Mouse (Mus musculus): ENCODE measurements around the gene Specc1. TPM values are rescaled to one million over a fixed set of nuclear protein-coding genes. Genes with fewer than 3 reads are reported as not detected.

The Specc1 gene
- polyA plus RNA-seq, 1 experiment from 2014 or later: 8.7 TPM

DNA sequence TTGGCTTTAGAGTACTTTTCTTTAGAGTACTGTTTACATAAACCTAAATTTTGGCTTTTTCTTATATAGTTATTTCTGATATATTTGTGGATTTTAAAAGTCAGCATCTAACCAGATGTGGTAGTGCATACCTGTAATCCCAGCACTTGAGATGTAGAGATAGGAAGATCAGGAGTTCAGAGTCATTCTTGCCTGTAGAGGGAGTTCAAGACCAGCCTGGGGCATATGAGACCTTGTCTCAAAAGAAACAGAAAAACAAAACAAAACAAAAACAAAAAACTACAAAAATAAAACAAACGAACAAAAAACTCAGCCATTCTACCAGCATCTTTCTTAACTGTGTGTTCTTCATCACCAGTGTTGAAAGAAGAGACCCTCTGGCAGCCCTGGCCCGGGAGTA is 204.9 kb downstream of the Specc1 start:
- DNase-seq (ENCODE audit: low spot score): no peak
- peak; percentile 31; the same call in 1 of the 2 replicates for TF ChIP-seq CTCF (IDR thresholded peaks at IDR 0.05; ENCODE audit: low read depth)
- H3K4me1 ChIP-seq (replicated peaks; ENCODE audit: insufficient read depth, low read length): no peaks in the 10 kb centered on the region

DNA sequence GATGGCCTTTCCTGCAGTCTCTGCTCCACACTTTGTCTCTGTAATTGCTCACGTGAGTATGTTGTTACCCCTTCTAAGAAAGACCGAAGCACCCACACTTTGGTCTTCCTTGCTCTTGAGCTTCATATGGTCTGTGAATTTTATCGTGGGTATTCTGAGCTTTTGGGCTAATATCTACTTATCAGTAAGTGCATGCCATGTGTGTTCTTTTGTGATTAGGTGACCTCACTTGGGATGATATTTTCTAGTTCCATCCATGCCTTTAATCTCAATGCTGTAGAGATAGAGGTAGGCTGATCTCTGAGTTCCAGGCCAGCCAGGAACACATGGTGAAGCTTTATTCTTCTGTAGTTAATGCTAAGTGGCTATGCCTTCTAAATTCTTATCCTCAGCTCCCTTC is 207.8 kb downstream of the Specc1 start:
- H3K36me3 ChIP-seq (ENCODE audit: insufficient read depth, low read length): no peaks in the 10 kb centered on the region
- H3K9ac ChIP-seq (ENCODE audit: low read depth, low read length): no peak overlapping the region
- H3K9me3 ChIP-seq (replicated peaks; ENCODE audit: low read length): no peaks in the 10 kb centered on the region
- no peaks in the 10 kb centered on the region for H3K4me1 ChIP-seq (replicated peaks; ENCODE audit: insufficient read depth, low read length)
- ATAC-seq (replicated peaks; ENCODE audit: low FRiP score, low read depth) (no peak), DNase-seq (ENCODE audit: low spot score) (no peak)
- no peaks in the 10 kb centered on the region for H3K27me3 ChIP-seq (ENCODE audit: insufficient read depth, low read length)
- no peak overlapping the region for H3K27ac ChIP-seq
- no peak overlapping the region for H3K4me3 ChIP-seq (replicated peaks; ENCODE audit: low read depth, low read length)
- H3K4me2 ChIP-seq (ENCODE audit: low read length): no peak overlapping the region
- TF ChIP-seq CTCF (IDR thresholded peaks at IDR 0.05; ENCODE audit: low read depth): no peak
- 90% methylated on average over 3 of the region's 3 CpGs for WGBS

More for the DNA sequence above, 204.9 kb downstream of the Specc1 start:
- whole genome bisulfite sequencing: 88% methylated on average over 2 of the region's 2 CpGs
- H3K36me3 ChIP-seq (ENCODE audit: insufficient read depth, low read length): no peaks in the 10 kb centered on the region
- H3K4me2 ChIP-seq (ENCODE audit: low read length): no peak overlapping the region
- no peaks in the 10 kb centered on the region for H3K27me3 ChIP-seq (ENCODE audit: insufficient read depth, low read length)
- no peak overlapping the region for H3K4me3 ChIP-seq (replicated peaks; ENCODE audit: low read depth, low read length)
- H3K9ac ChIP-seq (ENCODE audit: low read depth, low read length): no peak overlapping the region
- no peak overlapping the region for H3K27ac ChIP-seq
- ATAC-seq (replicated peaks; ENCODE audit: low FRiP score, low read depth): no peak
- H3K9me3 ChIP-seq (replicated peaks; ENCODE audit: low read length): no peaks in the 10 kb centered on the region

DNA sequence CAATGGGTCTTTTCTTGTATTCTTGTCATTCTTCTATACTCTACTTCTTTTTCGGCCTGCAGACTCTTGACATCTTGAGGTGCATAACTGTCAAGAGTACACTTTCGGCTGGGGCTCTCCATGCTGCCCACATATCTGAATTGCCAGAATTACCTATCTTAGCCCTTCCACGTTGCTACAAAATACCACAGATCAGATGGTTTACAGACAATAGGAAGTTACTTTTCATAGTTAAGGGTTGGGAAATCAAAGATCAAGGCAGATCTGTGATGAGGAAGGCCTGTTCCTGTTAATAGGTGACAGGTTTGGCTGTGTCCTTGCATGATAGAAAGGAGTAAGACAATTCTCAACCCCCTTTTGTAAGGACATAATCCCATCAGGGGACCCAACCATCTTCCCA is 209.9 kb downstream of the Specc1 start:
- Histone ChIP-seq H3K9me3 (replicated peaks; ENCODE audit: low read length) (no peaks in the 10 kb centered on the region), H3K4me2 (ENCODE audit: low read length) (no peak overlapping the region), H3K36me3 (ENCODE audit: insufficient read depth, low read length) (no peaks in the 10 kb centered on the region), H3K27me3 (ENCODE audit: insufficient read depth, low read length) (no peaks in the 10 kb centered on the region), H3K27ac (no peak overlapping the region), H3K4me3 (replicated peaks; ENCODE audit: low read depth, low read length) (no peak overlapping the region), H3K4me1 (replicated peaks; ENCODE audit: insufficient read depth, low read length) (no peaks in the 10 kb centered on the region), H3K9ac (ENCODE audit: low read depth, low read length) (no peak overlapping the region)
- no peak for TF ChIP-seq CTCF (IDR thresholded peaks at IDR 0.05; ENCODE audit: low read depth)
- WGBS: 83% methylated on average over 3 of the region's 3 CpGs
- no peak for DNase-seq (ENCODE audit: low spot score)
- ATAC-seq (replicated peaks; ENCODE audit: low FRiP score, low read depth): no peak

DNA sequence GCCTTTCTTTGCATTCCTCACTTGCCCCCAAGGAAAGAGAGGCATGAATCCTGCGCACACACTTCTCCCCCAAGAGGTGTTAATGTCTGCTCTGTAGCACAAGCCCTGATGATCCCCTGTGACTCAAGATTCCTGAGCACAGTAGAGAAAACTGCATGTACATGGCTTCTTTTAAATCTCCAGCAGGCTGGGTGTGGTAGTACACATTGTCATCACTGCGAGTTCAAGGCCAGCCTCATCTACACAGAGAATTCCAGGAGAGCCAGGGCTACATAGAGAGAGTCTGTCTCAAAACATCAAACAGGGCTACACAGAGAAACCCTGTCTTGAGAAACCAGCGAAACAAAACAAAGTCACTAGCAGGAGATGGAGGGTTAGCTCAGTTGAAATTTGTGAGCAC is 211.6 kb downstream of the Specc1 start:
- no peaks in the 10 kb centered on the region for H3K36me3 ChIP-seq (ENCODE audit: insufficient read depth, low read length)
- 95% methylated on average over 3 of the region's 3 CpGs for WGBS

DNA sequence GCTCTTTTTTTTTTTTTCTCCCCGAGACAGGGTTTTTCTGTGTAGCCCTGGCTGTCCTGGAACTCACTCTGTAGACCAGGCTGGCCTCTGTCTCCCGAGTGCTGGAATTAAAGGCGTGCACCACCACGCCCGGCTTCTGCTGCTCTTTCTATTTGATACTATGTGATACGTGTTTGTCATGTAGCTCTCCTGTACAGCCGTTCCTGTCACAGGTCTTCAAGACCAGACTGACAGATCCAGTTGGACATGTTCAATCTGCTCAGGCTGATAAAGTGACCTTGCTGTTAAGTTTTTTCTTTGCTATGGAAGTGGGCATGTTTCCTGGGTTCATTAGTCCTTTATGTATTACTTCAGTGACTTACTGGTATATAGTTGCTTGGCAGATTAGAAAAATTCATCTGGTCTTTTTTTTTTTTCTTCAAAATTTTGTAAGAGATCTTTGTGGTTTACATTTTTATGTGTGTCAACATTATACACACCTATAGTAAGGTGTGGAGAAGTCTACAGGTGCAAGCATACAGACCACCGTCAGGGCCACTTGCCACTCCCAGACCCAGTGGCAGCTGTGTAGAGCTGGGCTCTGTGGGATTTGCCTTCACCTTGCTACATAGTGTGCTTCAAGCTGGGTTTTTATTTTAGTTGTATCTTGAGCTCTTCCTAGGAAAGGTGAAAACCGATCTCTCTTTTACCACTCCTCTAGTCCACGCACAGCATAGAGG is 221.0 kb downstream of the Specc1 start:
- no peak overlapping the region for H3K4me3 ChIP-seq (replicated peaks; ENCODE audit: low read depth, low read length)
- TF ChIP-seq CTCF (IDR thresholded peaks at IDR 0.05; ENCODE audit: low read depth): no peak
- no peak overlapping the region for H3K9ac ChIP-seq (ENCODE audit: low read depth, low read length)
- WGBS: 83% methylated on average over 10 of the region's 10 CpGs
- no peaks in the 10 kb centered on the region for H3K27me3 ChIP-seq (ENCODE audit: insufficient read depth, low read length)
- no peak overlapping the region for H3K27ac ChIP-seq
- no peaks in the 10 kb centered on the region for H3K4me1 ChIP-seq (replicated peaks; ENCODE audit: insufficient read depth, low read length)
- ATAC-seq (replicated peaks; ENCODE audit: low FRiP score, low read depth) (no peak), DNase-seq (ENCODE audit: low spot score) (no peak)
- no peaks in the 10 kb centered on the region for H3K9me3 ChIP-seq (replicated peaks; ENCODE audit: low read length)
- H3K4me2 ChIP-seq (ENCODE audit: low read length): no peak overlapping the region
- no peaks in the 10 kb centered on the region for H3K36me3 ChIP-seq (ENCODE audit: insufficient read depth, low read length)

More for the DNA sequence above, 211.6 kb downstream of the Specc1 start:
- Histone ChIP-seq H3K9me3 (replicated peaks; ENCODE audit: low read length) (no peaks in the 10 kb centered on the region), H3K27me3 (ENCODE audit: insufficient read depth, low read length) (no peaks in the 10 kb centered on the region), H3K9ac (ENCODE audit: low read depth, low read length) (no peak overlapping the region), H3K4me1 (replicated peaks; ENCODE audit: insufficient read depth, low read length) (no peaks in the 10 kb centered on the region), H3K27ac (no peak overlapping the region), H3K4me2 (ENCODE audit: low read length) (no peak overlapping the region), H3K4me3 (replicated peaks; ENCODE audit: low read depth, low read length) (no peak overlapping the region)
- TF ChIP-seq CTCF (IDR thresholded peaks at IDR 0.05; ENCODE audit: low read depth): no peak
- ATAC-seq (replicated peaks; ENCODE audit: low FRiP score, low read depth) (no peak), DNase-seq (ENCODE audit: low spot score) (no peak)

DNA sequence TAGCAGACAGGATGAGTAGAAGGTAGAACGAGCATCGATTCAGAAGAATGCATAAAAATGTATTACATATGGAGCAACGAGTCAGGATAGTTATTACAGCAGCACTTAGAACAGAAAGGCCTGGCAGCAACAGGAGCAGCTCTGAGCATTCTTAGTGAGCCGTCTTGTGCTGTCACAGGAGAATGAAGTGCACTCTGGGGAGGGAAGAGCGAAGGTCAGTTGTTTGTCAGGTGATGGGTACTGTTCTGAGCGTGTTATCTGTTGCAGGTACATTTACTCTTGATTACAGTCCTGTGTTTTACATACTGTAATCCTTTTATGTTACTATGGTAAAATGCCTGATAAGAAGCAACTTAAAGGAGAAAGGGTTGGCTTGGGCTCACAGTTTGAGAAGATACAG is 224.2 kb downstream of the Specc1 start:
- H3K27me3 ChIP-seq (ENCODE audit: insufficient read depth, low read length): no peaks in the 10 kb centered on the region
- H3K36me3 ChIP-seq (ENCODE audit: insufficient read depth, low read length): no peaks in the 10 kb centered on the region
- WGBS: 89% methylated on average over 6 of the region's 6 CpGs
- no peak overlapping the region for H3K4me2 ChIP-seq (ENCODE audit: low read length)
- TF ChIP-seq CTCF (IDR thresholded peaks at IDR 0.05; ENCODE audit: low read depth): no peak
- H3K27ac ChIP-seq: no peak overlapping the region
- ATAC-seq (replicated peaks; ENCODE audit: low FRiP score, low read depth) (no peak), DNase-seq (ENCODE audit: low spot score) (no peak)
- no peak overlapping the region for H3K4me3 ChIP-seq (replicated peaks; ENCODE audit: low read depth, low read length)
- H3K4me1 ChIP-seq (replicated peaks; ENCODE audit: insufficient read depth, low read length): no peaks in the 10 kb centered on the region
- H3K9ac ChIP-seq (ENCODE audit: low read depth, low read length): no peak overlapping the region
- no peaks in the 10 kb centered on the region for H3K9me3 ChIP-seq (replicated peaks; ENCODE audit: low read length)

DNA sequence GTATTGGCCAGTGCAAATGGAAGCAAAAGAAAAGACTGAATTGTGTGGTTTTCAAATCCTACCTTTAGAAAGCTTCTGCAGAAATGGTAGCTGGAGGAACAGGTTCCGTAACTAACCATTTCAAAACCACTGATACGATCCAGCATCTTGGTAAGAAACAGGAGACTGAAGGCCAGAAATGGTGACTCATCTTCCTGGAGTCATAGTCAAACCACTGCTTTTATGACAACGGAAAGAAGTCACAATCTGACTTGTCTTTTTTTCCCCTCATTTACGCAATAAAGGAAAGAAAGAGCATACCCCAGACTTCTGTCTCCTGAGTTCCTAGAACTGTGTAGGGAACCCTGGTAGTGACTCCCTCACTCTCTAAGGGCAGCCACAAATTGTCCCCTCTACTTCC is 228.3 kb downstream of the Specc1 start:
- no peaks in the 10 kb centered on the region for H3K36me3 ChIP-seq (ENCODE audit: insufficient read depth, low read length)
- ATAC-seq (replicated peaks; ENCODE audit: low FRiP score, low read depth): no peak
- no peak overlapping the region for H3K9ac ChIP-seq (ENCODE audit: low read depth, low read length)
- TF ChIP-seq CTCF (IDR thresholded peaks at IDR 0.05; ENCODE audit: low read depth): no peak
- no peaks in the 10 kb centered on the region for H3K9me3 ChIP-seq (replicated peaks; ENCODE audit: low read length)
- no peak for DNase-seq (ENCODE audit: low spot score)
- no peak overlapping the region for H3K4me3 ChIP-seq (replicated peaks; ENCODE audit: low read depth, low read length)
- WGBS: 86% methylated on average over 4 of the region's 4 CpGs
- no peak overlapping the region for H3K27ac ChIP-seq
- H3K4me1 ChIP-seq (replicated peaks; ENCODE audit: insufficient read depth, low read length): no peaks in the 10 kb centered on the region
- H3K4me2 ChIP-seq (ENCODE audit: low read length): no peak overlapping the region
- H3K27me3 ChIP-seq (ENCODE audit: insufficient read depth, low read length): no peaks in the 10 kb centered on the region
